Mouse (Mus musculus) kidney, adult 11 months (tissue): ENCODE measurements around the gene Ceacam20.
"Not testable (repeated sequence)": the region's sequence is repeated elsewhere in the genome, so short reads cannot be mapped to it uniquely, and the experiment has no call there.

ENCODE experiments used
- DNase-seq: peaks from one replicate; pipeline ENCODE4 v3.0.0; 2022

Gene Ceacam20

GRCm38 (mm10) chr7:19964985-19965579 lies at the start of gene Ceacam20:
Gene Ceacam20, plus strand, starts transcription at chr7:19965412.
- peak; percentile 20 for DNase-seq

GRCm38 (mm10) chr7:19920166-19920505 lies 45.1 kb upstream of the Ceacam20 start:
- no peak for DNase-seq

DNA sequence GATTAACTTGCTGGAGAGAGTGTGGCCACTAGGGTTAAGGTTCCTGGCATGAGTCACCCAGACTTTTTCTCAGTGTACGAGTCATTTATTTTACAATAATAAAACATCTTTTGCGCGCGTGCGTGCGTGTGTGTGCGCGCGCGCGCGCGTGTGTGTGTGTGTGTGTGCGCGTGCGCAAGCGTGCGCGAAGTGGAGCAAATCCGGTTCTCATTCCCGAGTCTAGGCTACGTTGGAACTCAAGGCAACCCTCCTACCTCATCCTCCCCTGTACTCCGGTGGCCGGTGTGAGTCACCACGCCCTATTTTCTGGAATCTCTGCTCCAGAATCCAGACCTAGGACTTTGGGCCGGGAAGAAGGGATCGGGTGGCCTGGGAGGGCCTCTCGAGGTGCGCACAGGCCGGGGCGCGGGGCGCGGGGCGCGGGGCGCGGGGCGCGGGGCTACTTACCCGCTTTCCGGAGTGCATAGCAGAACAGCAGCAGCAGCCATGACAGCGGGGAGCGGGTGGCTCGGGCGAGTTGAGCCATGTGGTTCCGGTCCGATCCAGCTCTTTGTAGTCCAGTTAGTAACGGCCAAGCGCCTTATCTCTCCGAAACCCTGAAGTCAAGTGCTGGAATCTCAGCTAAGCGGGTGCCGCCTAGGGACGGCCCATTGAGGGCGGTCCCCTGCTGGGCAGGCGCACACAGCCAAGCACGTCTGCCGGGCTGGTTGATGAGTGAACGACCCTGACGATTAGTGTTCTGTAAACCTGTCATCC lies 44.5 kb upstream of the Ceacam20 start, which contains the start of gene Pvr:
Gene Pvr, minus strand, starts transcription at position 655 of the 756 bp plus-strand sequence.
- peak; percentile 85 for DNase-seq

GRCm38 (mm10) chr7:19923354-19923753 lies 41.9 kb upstream of the Ceacam20 start:
- DNase-seq, result no peak

GRCm38 (mm10) chr7:19923797-19924196 lies 41.4 kb upstream of the Ceacam20 start:
- no peak for DNase-seq

- DNase-seq, result no peak
Observed at GRCm38 (mm10) chr7:19925376-19925775, 39.8 kb upstream of the Ceacam20 start.

DNA sequence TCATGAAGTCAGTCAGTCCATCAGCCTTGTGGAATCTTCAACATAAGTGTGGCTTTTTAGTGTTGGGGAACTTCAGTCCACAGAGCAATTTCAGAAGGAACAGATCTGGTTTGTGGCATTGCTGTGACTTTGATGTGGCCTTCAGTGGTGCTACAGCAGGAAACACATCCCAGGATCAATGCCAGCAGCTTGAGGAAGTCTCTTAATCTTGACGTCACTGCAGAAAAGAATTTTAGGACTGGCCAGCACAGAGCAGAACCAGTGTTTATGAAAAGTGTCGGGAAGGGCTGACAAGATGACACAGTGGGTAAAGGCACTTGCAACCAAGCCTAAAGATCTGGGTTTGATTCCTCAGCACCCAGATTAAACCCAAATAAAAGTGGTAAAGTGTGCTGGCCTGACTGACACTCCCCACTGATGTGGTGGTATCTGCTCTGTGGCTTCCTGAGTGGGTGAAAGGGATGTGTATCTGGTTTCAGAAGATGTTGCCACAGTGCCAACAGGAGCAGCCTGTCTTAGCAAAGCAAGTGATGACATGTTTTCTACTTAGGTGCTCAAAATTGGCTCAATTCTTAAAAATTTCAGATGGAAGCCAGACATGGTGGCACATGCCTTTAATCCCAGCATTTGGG lies 38.2 kb upstream of the Ceacam20 start:
- DNase-seq, result peak; percentile 33

- no peak for DNase-seq
Observed at GRCm38 (mm10) chr7:19928486-19928885, 36.7 kb upstream of the Ceacam20 start.

DNA sequence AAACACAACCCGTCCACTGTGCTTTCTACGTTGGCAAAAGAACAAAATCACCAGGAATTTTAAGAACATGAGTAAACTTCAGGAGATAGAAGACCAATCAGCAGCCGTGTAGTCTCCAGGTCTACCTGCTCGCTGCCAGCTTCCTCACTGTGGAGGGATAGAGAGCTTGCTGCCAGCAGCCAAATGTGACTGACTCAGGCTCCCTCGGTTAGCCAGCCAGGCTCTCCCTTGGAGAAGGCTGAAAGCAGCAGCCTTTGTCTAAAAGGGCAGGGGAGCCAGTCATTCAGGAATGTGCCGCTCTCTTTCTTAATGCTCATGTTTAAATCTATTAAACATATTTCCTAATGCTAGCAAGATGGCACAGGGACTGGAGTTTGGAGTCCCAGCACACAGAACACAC lies 34.7 kb upstream of the Ceacam20 start:
- not testable (repeated sequence) for DNase-seq

DNA sequence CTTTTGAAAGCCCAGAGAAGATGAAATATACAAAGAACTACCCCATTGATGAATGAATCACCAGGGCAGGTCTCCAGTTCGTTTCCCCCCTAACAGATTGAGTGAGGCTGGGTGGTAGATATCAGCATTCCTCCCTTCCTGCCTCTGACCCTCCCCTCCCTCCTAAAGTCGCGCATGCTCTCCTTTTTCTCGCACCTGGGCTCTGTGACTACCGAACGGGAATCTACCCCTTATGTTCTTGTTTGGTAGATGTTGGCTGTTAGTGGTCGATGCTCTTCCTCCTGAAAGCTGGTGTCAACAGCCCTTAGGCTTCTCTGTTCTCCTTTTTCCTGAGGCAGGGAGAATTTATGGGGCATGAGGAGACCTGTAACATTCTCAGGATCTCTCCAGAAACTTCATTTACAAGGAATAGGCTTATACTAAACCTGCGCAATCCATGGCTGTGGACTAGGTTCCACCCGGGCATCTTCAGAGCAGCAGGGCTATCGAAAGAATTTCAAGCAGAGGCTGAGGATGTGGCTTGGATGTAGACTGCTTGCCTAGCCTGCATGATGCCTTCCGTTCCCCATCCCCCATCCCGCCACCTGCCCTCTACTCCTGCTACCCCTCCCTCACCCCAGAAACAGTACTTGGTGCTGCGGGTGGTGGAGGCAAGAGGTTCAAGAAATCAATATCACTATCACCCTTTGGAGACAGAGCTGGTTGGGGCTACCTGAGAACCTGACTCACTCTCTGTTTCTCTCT lies 32.9 kb upstream of the Ceacam20 start:
- DNase-seq, result no peak

- peak; percentile 53 for DNase-seq
Observed at GRCm38 (mm10) chr7:19932877-19933809, 32.1 kb upstream of the Ceacam20 start.

DNA sequence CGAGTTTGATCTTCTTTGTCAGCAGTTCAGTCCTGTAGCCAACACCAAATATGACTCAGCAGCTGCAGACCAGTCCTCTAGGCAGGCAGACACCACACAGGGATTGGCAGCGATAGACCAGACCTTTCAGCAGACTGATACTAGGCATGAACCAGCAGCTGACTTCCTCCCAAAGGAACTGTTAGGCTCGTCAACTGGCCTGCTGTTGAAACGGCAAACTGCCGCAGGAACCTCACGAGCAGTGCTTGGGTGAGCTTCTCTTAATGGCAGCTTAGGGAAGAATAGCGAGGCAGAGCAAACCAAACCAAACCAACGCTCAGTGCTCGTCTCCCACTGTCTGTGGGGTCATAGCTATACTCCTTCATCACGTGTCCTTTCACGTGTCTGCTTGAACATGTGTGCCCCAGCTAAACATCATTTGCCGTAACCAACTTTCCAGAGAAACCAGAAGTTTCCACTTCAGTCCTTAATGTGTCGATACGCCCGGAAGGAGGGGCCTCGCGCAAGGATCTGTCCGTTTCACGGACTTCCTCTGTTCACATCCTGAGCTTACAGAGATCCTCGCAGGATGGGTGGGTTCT lies 30.0 kb upstream of the Ceacam20 start:
- no peak for DNase-seq

- DNase-seq, result peak; percentile 47
Observed at GRCm38 (mm10) chr7:19935961-19936360, 29.3 kb upstream of the Ceacam20 start.

- no peak for DNase-seq
Observed at GRCm38 (mm10) chr7:19937229-19937821, 27.9 kb upstream of the Ceacam20 start.

DNA sequence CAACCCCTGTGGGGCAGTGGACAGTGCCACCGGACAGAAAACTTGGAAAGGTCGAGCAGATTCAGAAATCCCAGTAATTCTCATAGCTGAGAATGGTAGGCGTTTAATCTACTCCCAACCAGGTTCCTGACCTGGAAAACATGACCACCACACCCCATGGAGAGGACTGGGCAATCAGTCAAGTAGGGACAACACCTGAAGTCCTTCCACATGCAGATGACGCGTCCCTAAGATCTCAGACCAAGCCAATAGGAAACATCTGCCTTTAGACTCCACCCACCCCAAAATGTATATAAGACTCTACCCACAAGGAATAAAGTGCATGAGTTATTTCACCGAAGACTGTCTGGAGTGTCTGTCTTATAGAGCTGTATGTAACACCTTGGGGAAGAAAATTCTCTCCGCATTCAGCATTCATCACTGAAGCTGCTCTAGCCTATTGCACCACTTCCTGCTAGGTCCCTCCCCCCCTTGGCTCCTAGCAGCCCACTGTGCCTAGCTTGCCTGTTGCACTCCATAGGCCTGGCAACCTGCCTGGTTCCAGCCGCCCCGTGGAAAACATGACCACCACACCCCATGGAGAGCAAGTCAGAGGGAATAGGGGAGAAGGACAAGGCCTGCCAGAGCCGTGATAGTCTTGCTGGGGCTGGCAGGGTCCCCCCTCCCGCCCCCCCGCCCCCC lies 25.5 kb upstream of the Ceacam20 start:
- peak; percentile 83 for DNase-seq

DNA sequence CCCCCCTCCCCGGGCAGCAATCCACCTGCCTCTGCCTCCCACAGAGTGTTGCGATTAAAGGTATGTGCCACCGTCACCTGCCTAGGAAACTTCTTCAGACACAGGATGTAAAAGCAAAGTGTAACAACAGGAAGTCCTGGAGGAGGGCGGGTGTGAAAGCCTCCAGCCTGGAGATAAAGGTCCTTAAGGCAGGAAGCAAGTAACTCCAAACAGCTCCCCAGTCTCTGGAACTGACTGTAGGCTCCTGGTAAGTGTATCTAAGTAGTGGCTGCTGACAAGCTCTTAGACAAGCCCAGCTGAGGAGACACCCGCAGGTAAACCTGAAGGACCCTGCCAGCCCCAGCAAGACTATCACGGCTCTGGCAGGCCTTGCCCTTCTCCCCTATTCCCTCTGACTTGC lies 25.0 kb upstream of the Ceacam20 start:
- peak; percentile 34 for DNase-seq

- no peak for DNase-seq
Observed at GRCm38 (mm10) chr7:19944709-19945108, 20.5 kb upstream of the Ceacam20 start.

- no peak for DNase-seq
Observed at GRCm38 (mm10) chr7:19945201-19945600, 20.0 kb upstream of the Ceacam20 start.

DNA sequence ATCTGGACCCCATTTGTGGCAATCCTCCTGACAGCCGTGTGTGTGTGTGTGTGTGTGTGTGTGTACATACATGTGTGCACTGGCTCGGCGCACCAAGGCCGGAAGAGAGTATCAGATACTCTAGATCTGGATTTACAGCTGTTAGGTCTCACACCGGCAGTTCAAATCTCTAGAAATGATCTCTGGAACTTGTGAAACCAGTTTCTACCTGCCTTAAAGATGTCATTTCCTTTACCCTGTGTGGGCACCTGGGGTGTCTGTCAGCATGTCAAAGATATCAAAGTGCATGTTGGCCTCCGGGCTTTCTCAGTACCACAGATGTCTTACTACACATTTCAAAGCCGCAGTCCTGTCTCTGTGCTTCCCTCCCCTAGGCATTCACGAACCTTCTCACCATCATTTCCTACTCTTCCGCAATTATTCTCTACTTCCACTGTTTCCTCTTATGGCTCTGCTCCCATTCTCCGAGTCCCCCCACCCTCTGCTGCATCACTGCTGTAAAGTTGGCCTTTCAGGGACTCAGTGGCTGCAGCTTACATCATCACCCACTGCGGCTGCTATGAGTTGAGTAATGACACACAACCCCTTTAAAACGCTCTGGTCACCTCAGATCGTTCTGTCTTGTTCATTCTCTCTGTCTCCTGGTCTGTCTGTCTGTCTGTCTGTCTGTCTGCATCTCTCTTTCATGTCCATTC lies 19.2 kb upstream of the Ceacam20 start:
- DNase-seq, result no peak

DNA sequence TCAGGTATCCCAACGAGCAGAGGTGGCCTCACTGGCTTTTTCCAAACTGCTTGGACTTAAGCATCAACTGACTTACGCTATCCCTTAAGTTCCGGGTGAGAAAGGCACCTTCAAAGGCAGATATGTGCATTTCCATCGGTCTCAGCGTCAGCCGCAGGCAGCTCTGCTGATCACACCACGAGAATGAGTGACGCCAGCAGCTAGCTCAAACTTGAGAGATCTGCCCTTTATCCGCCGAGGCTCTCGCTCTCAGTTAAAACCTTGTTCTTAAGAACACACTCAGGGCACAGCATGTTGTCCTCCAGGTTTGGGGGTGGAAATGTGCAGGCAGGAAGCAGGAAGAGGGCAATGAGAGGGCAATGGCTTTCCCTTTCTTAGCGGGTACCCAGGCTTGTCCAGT lies 16.3 kb upstream of the Ceacam20 start:
- no peak for DNase-seq
